Mouse (Mus musculus) CH12.LX (cell line): ENCODE results near the gene Cobll1. TPM values are rescaled to one million over a fixed set of nuclear protein-coding genes. Genes with fewer than 3 reads are reported as not detected.

Experiments
- DNase-seq: peaks from one replicate; pipeline ENCODE4 v3.0.0-alpha.2; 2013; ENCODE audit errors: extremely low read depth
- H3K27ac ChIP-seq: 2 replicates; pipeline ENCODE4 v1.5.1; 2012; ENCODE audit warnings: low read depth, mild to moderate bottlenecking, control low read depth, moderate library complexity; ENCODE audit not compliant: insufficient read depth
- H3K27me3 ChIP-seq: replicated peaks from 2 replicates; pipeline ENCODE3; 2012; ENCODE audit warnings: inconsistent platforms
- H3K36me3 ChIP-seq, 2 experiments: replicated peaks in 1 of 2; 2 replicates each; pipeline versions ENCODE3 to v1.6.1; 2012; ENCODE audit warnings: inconsistent platforms in 1 of 2, low read length in 1 of 2, mild to moderate bottlenecking in 1 of 2, mixed read lengths in 1 of 2, moderate library complexity in 1 of 2; ENCODE audit not compliant: control insufficient read depth in 1 of 2, insufficient read depth in 1 of 2
- H3K4me1 ChIP-seq, 2 experiments: 2 replicates each; pipeline ENCODE4 v1.6.1; 2012; ENCODE audit warnings: inconsistent platforms in 1 of 2, moderate library complexity in 1 of 2; ENCODE audit not compliant: insufficient read depth in 2 of 2, control insufficient read depth in 1 of 2
- H3K4me2 ChIP-seq: 2 replicates; pipeline ENCODE4 v1.6.1; 2012; ENCODE audit warnings: low read depth, mild to moderate bottlenecking, control low read depth; ENCODE audit not compliant: poor library complexity, insufficient read depth, severe bottlenecking
- H3K4me3 ChIP-seq, 3 experiments: fragments of 150-350 bp in 1 of 3; sonication (generic) in 1 of 3; replicated peaks in 1 of 3; 2 replicates each; pipeline versions ENCODE3 to v1.5.1; 2011 to 2012; ENCODE audit warnings: low read depth in 2 of 3, low read length in 2 of 3, mild to moderate bottlenecking in 2 of 3, moderate library complexity in 2 of 3, control low read depth in 1 of 3, improper control_type of control experiment in 1 of 3, inconsistent platforms in 1 of 3, mixed read lengths in 1 of 3; ENCODE audit not compliant: poor library complexity in 1 of 3
- H3K79me2 ChIP-seq: replicated peaks from 2 replicates; pipeline ENCODE4 v1.6.1; 2012; ENCODE audit warnings: mild to moderate bottlenecking, moderate library complexity; ENCODE audit not compliant: control insufficient read depth, poor library complexity, insufficient read depth, severe bottlenecking; ENCODE audit errors: extremely low read depth
- H3K9ac ChIP-seq: 2 replicates; pipeline ENCODE4 v1.6.1; 2012; ENCODE audit warnings: low read depth, mild to moderate bottlenecking, control low read depth, moderate library complexity; ENCODE audit not compliant: insufficient read depth
- H3K9me3 ChIP-seq: replicated peaks from 2 replicates; pipeline ENCODE3; 2012; ENCODE audit warnings: low read length, inconsistent platforms, mixed read lengths
- BHLHE40 ChIP-seq: IDR thresholded peaks from 2 replicates; pipeline ENCODE4 v1.6.1; 2011; ENCODE audit warnings: mild to moderate bottlenecking, low read depth, low read length, improper control_type of control experiment
- CHD1 ChIP-seq: IDR thresholded peaks from 2 replicates; pipeline ENCODE4 v1.6.1; 2012; ENCODE audit warnings: low read depth, low read length, improper control_type of control experiment, inconsistent platforms
- E2F4 ChIP-seq: IDR thresholded peaks from 2 replicates; pipeline ENCODE4 v1.6.1; 2011; ENCODE audit warnings: low read depth, low read length, improper control_type of control experiment; ENCODE audit not compliant: insufficient replicate concordance
- ELF1 ChIP-seq: IDR thresholded peaks from 2 replicates; pipeline ENCODE4 v1.6.1; 2014; ENCODE audit warnings: low read depth, mild to moderate bottlenecking, inconsistent platforms, low read length, improper control_type of control experiment
- ETS1 ChIP-seq: conservative IDR thresholded peaks from 2 replicates; pipeline ENCODE4 v1.6.1; 2012; ENCODE audit warnings: low read depth, mild to moderate bottlenecking, inconsistent platforms, low read length, improper control_type of control experiment, moderate library complexity
- GABPA ChIP-seq: IDR thresholded peaks from 2 replicates; pipeline ENCODE4 v1.6.1; 2012; ENCODE audit warnings: low read depth, low read length, improper control_type of control experiment, inconsistent platforms; ENCODE audit not compliant: insufficient replicate concordance
- KAT2A ChIP-seq: IDR thresholded peaks from 2 replicates; pipeline ENCODE4 v1.6.1; 2012; ENCODE audit warnings: low read length, improper control_type of control experiment, inconsistent platforms; ENCODE audit not compliant: insufficient replicate concordance
- MAFK ChIP-seq: IDR thresholded peaks from 2 replicates; pipeline ENCODE4 v1.6.1; 2011; ENCODE audit warnings: low read length, improper control_type of control experiment; ENCODE audit not compliant: insufficient replicate concordance
- MAZ ChIP-seq: IDR thresholded peaks from 2 replicates; pipeline ENCODE4 v1.6.1; 2012; ENCODE audit warnings: low read depth, mild to moderate bottlenecking, inconsistent platforms, low read length, improper control_type of control experiment, moderate library complexity
- MEF2A ChIP-seq: IDR thresholded peaks from 2 replicates; pipeline ENCODE4 v1.6.1; 2014; ENCODE audit warnings: low read depth, mild to moderate bottlenecking, inconsistent platforms, low read length, improper control_type of control experiment, borderline replicate concordance
- NELFE ChIP-seq: IDR thresholded peaks from 2 replicates; pipeline ENCODE4 v1.6.1; 2011; ENCODE audit warnings: low read depth, low read length, improper control_type of control experiment
- PAX5 ChIP-seq: IDR thresholded peaks from 2 replicates; pipeline ENCODE4 v1.6.1; 2012; ENCODE audit warnings: low read length, inconsistent platforms, mixed read lengths
- POLR2AphosphoS2 ChIP-seq: IDR thresholded peaks from 2 replicates; pipeline ENCODE4 v1.6.1; 2011; ENCODE audit warnings: low read depth, low read length, improper control_type of control experiment
- RCOR1 ChIP-seq: conservative IDR thresholded peaks from 2 replicates; pipeline ENCODE4 v1.6.1; 2012; ENCODE audit warnings: low read depth, mild to moderate bottlenecking, inconsistent platforms, low read length, improper control_type of control experiment
- SIN3A ChIP-seq: IDR thresholded peaks from 2 replicates; pipeline ENCODE4 v1.6.1; 2012; ENCODE audit warnings: low read length, improper control_type of control experiment, inconsistent platforms
- SMC3 ChIP-seq: IDR thresholded peaks from 2 replicates; pipeline ENCODE4 v1.6.1; 2011; ENCODE audit warnings: low read depth, low read length, improper control_type of control experiment
- USF1 ChIP-seq: IDR thresholded peaks from 2 replicates; pipeline ENCODE4 v1.6.1; 2014; ENCODE audit warnings: low read depth, mild to moderate bottlenecking, inconsistent platforms, low read length, improper control_type of control experiment
- ZC3H11A ChIP-seq: IDR thresholded peaks from 2 replicates; pipeline ENCODE4 v1.6.1; 2012; ENCODE audit warnings: low read depth, mild to moderate bottlenecking, inconsistent platforms, low read length, improper control_type of control experiment
- dilution Hi-C: fragments of 300-500 bp; cut with MboI; formaldehyde crosslinking; loops from 2 replicates; pipeline ENCODE4 v1.14.3; 2020; ENCODE audit warnings: low sequenced_read_pairs; ENCODE audit not compliant: extremely low pct_unique_long_range_greater_than_20kb, extremely low pct_ligation_motif_present
- in situ Hi-C: fragments of 300-500 bp; cut with MboI; formaldehyde crosslinking; loops from 3 replicates; pipeline ENCODE4 v1.14.3; 2019; ENCODE audit warnings: low sequenced_read_pairs, low pct_ligation_motif_present, low pct_unique_long_range_greater_than_20kb, mixed read lengths
- polyA plus RNA-seq: library from polyadenylated mRNA; unstranded; fragments of >175 nt; gene quantifications from 2 replicates; pipeline ENCODE4 v1.2.1, GENCODE M21; 2012; ENCODE audit warnings: low read depth; ENCODE audit not compliant: insufficient read length
- total RNA-seq, 2 experiments: library from RNA; depleted of rRNA; stranded (reverse); fragments of 300-350 nt in 1 of 2; fragments of >200 nt in 1 of 2; gene quantifications; 2 replicates each; pipeline ENCODE4 v1.2.3; 2012 to 2014

Gene Cobll1
- total and polyA plus RNA-seq, 3 experiments = 0.67 to 1.9 (median 1.5) TPM

DNA sequence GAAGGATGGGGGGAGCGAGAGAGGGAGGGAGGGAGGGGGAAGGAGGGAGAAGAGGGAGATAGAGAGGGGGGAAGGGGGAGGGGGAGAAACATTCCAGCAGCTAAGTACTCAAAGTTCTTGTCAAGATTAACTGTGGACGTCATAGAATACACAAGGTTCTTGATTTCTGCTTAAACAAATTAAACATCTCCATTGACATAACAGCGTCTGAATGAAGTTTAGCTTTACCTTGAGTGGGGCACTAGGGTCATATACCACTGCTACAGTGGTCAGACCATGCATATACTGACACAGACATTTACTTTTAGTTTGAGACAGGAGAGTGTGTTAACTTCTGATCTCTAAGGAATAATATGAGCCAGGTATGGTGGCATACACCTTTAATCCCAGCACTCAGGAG lies 135.4 kb downstream of the Cobll1 start:
- Histone ChIP-seq H3K79me2 (no peaks in the 10 kb centered on the region), H3K4me1 (peaks cover 0 to 12% of the 10 kb centered on the region in 2 experiments; a peak in 2 of 4 replicates), H3K4me3 (no peak overlapping the region), H3K9ac (no peak overlapping the region), H3K27ac (no peak overlapping the region), H3K27me3 (no peaks in the 10 kb centered on the region), H3K9me3 (no peaks in the 10 kb centered on the region), H3K4me2 (no peak overlapping the region), H3K36me3 (no peaks in the 10 kb centered on the region)
- TF ChIP-seq KAT2A = no peak
- TF ChIP-seq E2F4 = no peak
- no peak for TF ChIP-seq ETS1
- TF ChIP-seq SIN3A = no peak
- TF ChIP-seq CHD1 = no peak
- no peak for TF ChIP-seq ZC3H11A
- no peak for TF ChIP-seq BHLHE40
- TF ChIP-seq USF1 = no peak
- no peak for TF ChIP-seq ELF1
- dilution Hi-C loops = no loop called here
- in situ Hi-C loops = no loop called here
- no peak for DNase-seq

GRCm38 (mm10) chr2:65101388-65101787 lies 137.8 kb downstream of the Cobll1 start:
- peaks cover 0 to 12% of the 10 kb centered on the region in 2 experiments; a peak in 2 of 4 replicates for H3K4me1 ChIP-seq
- no peak overlapping the region for H3K9ac ChIP-seq
- H3K27ac ChIP-seq = no peak overlapping the region
- no peak overlapping the region for H3K4me3 ChIP-seq
- H3K4me2 ChIP-seq = no peak overlapping the region
- no peaks in the 10 kb centered on the region for H3K79me2 ChIP-seq
- DNase-seq = no peak
- H3K36me3 ChIP-seq = no peaks in the 10 kb centered on the region
- in situ Hi-C loops (no loop called here), dilution Hi-C loops (no loop called here)
- H3K27me3 ChIP-seq = no peaks in the 10 kb centered on the region
- no peaks in the 10 kb centered on the region for H3K9me3 ChIP-seq
- TF ChIP-seq SMC3 (no peak), KAT2A (no peak), MAFK (no peak), NELFE (no peak), RCOR1 (no peak)
- TF ChIP-seq, all 38 proteins: peak for 0

GRCm38 (mm10) chr2:65100001-65100400 lies 139.2 kb downstream of the Cobll1 start:
- dilution Hi-C loops = no loop called here

More at GRCm38 (mm10) chr2:65100001-65100400, 139.2 kb downstream of the Cobll1 start:
- Histone ChIP-seq H3K4me2 (no peak overlapping the region), H3K4me1 (peaks cover 0 to 12% of the 10 kb centered on the region in 2 experiments; a peak in 2 of 4 replicates), H3K27me3 (no peaks in the 10 kb centered on the region), H3K27ac (no peak overlapping the region), H3K9ac (no peak overlapping the region), H3K36me3 (no peaks in the 10 kb centered on the region), H3K9me3 (no peaks in the 10 kb centered on the region), H3K79me2 (no peaks in the 10 kb centered on the region), H3K4me3 (no peak overlapping the region)
- no peak for DNase-seq
- no peak for TF ChIP-seq POLR2AphosphoS2
- no peak for TF ChIP-seq PAX5
- TF ChIP-seq GABPA = no peak
- TF ChIP-seq MAZ = no peak
- TF ChIP-seq MEF2A = no peak
- in situ Hi-C loops = no loop called here
